Mouse (Mus musculus): ENCODE measurements around the gene Lrrc8e.
"Not testable (repeated sequence)": the region's sequence is repeated elsewhere in the genome, so short reads cannot be mapped to it uniquely, and the experiment has no call there.

Gene Lrrc8e

DNA sequence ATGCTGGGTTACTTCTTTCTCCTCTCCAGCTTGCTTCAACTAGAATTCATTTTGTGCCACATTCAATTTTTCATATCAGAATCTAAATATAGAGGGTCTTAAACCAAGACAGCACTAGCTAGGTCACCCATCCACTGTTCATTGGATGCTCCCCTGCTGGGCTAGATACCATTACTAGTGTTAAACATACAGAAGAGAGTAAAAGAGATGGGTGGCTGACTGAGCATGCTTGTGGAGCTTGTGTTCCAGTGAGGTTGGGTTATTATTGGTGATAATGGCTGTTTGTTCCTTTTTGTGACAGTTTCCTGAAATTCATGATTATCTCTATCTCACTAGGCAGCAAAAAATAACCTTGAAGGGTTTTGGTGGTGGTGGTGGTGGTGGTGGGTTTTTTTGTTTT lies 4.6 kb upstream of the Lrrc8e start:
- DNase-seq, result no peak

DNA sequence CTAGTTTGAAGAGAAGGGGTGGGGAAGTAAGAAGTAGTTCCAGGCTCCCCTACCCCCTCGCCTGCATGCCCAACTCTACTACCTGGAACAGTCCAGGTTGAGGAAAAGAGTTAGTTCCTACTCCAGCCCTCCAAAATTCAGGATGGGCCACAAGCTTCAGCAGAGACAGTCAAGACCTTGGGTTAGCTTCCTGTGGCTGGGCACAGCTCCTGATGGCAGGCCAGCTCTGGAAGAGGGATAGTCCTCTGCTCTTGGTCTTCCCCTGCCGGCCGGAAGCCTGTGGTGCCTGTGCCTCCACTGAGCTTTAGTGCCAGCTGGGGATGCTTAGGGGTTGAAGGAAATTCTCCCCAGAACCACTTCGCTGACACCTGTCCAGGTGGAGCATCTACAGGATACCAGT lies 304 bp upstream of the Lrrc8e start:
- no peak for DNase-seq

DNA sequence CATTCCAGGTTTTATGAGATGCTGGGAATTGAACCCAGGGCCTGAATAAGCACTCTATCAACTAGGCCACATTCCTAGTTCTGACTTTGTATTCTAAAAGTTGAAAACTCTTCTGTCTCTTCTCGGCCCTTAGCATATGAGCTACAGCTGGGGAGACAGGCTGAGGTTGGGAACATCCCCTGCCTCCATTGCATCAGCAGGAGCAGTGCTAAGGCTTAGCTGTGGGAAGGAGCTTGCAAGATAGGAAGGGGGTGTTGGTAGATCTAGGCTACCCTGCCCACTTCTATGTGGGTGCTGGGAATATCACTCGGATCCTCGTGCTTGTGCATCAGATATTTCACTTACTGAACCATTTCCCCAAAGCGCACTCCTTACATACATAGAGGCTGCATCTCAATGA lies 1.3 kb downstream of the Lrrc8e start:
- DNase-seq, result no peak

DNA sequence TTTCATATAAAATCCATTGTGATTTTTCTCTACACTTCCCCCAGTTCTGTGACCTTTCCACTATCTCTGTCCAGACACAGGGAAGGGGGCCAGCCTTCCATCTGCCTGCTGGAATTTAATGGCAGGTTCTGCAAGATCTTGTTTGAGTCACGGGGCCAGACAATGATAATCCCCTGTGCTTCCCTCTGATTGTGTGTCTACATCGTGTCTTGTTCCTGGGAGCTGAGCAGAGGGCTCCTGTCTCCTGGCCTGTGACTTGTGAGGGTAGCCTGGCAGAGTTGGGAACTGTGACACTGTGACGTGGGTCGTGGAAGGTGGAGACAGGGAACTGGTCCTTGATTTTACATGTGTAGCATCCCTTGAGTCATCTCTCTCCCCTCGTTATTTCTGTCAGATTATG lies 3.2 kb downstream of the Lrrc8e start:
- no peak for DNase-seq

DNA sequence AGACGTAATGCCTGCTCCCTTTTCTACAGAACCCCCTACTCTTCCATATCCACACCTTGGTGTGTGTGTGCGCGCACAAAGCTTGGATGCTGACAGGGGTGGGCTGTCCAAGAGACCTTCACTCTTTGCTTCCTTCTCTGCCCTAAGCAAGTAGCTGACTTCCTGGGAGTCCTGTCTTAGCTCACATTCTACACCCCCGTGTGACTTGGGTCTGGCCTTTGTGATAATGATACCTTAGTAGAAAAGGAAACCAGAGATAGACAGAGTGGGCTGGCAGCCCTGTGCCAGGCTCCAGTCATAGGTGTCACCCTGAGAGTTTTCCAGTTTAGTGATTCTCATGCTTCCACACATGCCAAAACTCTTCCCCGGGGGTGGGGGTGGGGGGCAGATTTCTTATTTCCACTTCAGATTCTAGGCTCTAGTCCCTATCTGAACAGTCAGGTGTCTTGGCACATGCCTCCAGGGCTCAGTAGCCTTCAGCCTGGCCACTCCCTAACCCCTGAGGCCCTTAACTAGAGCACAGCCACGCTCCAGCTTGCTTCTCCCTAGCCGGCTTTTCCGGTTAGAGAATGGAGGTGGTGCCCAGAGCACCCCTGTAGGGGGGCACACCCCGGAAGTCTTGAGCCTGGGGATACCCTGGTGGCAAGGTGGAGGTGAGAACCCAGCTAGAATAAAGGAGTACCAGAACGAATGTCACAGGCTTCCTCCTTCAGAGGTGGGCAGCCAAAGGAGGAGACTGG lies 4.2 kb downstream of the Lrrc8e start:
- no peak for DNase-seq

DNA sequence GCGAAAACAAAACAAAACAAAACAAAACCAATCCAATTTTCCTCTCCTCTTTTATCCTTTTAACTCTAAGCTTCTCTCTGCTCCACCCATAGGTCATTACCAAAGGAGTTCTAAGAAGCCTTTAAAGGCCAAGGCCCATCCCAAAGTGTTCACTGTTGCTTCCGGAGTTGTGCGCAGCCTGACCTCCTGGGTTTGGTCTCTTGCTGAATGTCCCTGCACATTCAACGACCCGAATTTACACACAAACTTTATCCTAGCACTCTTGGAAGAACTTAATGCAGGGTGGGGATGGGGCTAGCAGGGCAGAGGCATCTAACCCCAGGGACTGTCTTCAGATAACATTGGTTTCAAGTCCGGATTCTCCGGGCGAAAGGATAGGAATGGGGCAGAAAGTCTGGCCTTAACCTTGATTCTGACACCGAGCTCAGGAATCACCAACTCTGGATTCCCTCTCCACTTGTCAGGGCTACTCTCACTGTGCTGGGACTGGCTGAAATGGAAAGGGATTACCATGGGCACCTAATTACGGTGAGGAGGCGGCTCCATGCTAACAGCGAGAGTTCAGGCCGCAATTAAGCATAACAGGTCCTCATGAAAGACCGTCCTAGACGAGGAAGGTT lies 11.3 kb downstream of the Lrrc8e start:
- peak; percentile 65 for DNase-seq

DNA sequence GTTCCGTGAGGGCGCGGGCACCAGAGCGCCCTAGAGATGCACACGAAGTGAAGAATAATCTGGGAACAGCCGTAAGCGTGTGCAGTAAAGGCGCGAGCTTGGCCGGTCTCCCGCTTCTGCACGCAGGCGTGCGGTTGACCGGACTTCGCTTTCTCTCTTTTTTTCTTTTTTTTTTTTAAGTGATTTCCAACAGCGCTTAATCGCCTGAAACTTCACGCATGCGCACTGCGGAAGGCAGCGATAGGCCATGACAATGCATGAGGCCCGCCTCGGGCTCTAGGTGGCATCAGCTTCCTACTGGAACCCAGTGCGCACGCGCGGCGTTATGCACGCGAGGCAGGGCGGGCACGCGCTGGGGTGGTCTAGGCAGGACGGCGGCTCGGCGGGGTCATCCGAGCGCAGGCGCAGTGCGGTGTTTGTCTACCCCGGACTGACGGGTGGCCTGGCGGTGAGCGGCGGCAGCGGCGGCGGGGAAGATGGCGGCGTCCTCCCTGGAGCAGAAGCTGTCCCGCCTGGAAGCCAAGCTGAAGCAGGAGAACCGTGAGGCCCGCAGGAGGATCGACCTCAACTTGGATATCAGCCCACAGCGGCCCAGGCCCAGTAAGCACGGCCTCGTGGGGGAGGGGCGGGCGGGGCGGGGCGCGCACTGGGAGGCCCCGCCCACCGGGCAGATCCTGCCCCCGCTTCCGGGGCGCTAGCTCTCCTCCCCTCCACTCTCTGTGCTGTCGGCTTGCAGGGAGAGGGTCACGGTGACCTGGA lies 12.0 kb downstream of the Lrrc8e start, which contains the start of the genes Map2k7 and Gm49320:
TSS of gene Map2k7 (plus strand) at position 307 of the 759 bp plus-strand sequence.
TSS of gene Gm49320 (plus strand) at position 432 of the 759 bp plus-strand sequence.
- peak; percentile 100 for DNase-seq

DNA sequence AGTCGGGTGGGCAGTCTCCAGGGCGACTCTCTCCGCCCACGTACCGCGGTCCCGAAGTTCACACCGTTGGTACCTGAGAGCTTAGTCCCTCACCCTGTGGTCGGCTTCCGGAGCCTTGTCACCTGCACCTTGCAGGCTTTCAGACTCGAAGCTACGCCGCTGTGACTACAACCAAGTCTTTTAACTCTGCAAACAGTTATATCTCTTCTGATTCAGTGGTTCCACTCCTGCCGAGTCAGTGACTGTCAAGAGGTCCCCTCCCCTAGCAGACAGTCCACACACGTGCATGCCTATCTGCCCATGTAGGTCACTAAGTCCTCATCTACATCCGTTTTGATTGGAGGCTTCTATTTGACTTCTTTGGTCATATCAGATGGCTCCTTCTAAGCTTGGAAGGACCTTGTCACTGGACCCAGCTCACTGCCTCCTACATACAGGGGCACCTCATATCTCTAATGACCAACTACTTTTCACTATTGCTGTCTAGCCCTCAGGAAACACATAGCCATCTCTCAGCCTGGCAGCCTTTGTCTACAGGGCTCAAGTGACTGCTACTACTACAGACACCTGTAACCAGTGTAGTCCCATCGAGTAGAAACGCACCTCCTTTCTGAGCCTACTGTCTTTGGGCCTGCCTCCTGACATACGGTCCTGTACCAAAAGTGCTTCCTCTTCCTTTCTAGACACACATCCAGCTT lies 12.7 kb downstream of the Lrrc8e start:
- no peak for DNase-seq

DNA sequence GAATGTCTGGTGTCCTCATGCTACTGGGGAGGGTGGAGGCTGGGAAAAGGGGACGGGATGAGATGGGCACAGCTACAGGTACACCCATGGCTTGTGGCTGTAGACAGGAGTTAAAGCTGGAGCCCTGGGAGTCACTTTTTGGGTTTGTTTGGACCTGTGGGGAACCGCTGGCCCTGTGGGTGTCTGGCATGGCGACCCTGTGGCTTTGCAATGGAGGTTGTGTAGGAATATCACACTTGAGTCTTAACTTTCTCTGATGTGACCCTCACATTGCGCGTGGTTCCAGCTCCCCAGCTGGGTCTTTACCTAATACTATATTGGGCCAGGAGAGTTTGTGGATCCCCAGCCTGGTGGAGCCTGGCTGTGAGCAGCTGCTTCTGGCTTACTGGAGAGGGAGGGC lies 18.4 kb downstream of the Lrrc8e start:
- no peak for DNase-seq

DNA sequence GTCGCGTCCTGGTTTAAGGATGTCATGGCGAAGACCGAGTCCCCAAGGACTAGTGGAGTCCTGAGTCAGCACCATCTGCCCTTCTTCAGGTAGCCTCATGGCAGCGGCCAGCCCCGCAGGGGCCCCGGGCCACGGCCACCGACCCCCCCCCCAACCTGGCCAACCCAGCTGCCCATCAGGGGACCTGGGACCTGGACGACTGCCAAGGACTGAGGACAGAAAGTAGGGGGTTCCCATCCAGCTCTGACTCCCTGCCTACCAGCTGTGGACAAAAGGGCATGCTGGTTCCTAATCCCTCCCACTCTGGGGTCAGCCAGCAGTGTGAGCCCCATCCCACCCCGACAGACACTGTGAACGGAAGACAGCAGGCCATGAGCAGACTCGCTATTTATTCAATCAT lies 19.1 kb downstream of the Lrrc8e start:
- DNase-seq, result no peak

DNA sequence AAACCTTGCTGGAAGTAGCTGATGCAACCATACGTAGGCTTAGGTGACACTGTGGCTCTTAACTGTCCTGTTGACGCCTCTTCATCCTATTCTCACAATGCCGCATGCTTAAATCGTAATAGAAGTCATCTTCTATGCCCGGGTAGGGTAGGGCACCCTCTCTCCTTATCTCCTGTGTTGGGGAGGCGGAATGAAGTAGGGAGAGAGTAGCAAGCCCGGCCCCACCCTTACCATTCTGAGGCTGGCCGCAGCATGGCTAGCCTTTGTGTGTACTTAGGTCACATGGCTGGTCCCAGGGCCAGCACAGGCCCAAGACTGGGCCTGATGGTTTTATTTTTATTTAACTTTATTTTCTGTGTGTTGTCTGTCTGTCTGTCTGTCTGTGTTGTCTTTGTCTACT lies 20.6 kb downstream of the Lrrc8e start:
- DNase-seq, result no peak

DNA sequence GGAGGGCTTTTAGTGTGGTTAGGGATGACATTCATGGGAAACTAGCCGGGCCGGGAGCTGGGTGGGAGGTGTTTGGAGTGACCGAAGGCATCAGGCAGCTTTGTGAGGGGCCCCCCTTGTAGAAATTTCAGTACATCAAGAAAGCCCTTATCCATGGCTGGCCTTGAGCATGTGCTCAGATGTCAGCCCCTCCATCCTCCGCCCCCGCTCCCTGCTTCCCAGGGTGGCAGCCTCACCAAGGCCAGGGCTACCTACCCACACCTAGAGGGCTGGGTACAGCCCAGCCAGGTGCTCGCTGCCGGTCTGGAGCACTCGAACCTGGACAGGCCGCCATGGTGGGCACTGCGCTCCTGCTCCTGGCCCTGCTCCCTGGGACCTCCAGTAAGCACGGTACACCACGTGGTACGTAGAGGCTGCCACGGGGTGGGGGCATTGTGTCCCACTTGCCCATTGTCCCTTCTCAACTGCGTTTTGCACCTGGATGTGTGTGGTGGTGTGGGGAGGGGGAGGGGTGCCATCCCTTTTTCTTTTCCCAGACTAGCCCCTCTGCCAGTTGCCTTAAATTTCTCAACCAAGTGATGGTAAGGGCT lies 21.4 kb downstream of the Lrrc8e start, which contains the start of gene Tgfbr3l:
TSS of gene Tgfbr3l (plus strand) at position 264 of the 590 bp plus-strand sequence.
- DNase-seq, result no peak

DNA sequence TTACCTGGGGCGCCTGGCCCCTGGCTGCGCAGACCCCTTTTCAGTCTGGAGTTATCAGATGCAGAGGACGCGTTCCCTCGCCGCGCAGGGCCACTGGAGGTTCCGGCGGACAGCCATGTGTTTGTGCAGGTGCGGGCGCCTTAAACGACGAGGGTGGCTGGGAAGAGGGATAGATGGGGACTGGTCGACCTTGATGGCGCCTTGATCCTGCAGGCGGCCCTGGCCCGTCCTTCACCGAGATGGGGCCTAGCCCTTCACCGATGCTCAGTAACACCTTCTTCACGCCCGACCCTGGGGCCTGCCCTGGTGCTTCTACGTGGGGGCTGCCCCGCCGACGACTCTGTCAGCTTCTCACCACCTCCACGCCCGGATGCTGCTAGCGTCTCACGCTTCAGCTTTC lies 22.6 kb downstream of the Lrrc8e start:
- DNase-seq, result no peak

DNA sequence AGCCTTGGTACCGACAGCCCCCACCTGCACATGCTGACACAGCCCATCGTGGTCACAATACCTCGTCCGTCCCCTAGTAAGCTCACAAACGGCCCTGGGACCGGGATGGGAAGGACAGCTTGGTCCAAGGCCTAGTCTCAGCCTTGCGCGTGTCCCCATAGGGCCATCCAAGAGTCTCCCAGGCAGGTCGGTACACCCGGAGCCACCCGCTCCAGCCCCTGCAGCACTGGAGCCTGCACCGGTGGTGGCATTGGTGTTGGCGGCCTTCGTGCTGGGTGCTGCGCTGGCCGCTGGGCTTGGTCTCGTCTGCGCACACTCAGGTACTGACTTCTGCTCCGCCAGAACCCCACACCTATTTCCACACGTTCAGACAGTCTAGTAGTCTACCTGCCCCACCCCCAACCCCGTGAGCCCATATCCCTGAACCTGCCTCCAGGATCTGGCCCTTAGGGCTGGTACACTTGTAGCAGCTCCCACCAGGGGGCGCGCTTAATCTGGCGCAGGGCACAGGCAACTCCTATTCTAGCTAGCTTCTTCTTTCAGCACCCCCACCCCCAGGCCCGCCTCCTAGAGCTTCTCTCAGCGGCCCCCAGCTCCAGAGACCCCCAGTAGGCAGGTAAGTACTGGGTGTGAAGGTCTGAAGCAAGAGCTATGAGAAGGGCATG lies 23.8 kb downstream of the Lrrc8e start:
- peak; percentile 85 for DNase-seq

DNA sequence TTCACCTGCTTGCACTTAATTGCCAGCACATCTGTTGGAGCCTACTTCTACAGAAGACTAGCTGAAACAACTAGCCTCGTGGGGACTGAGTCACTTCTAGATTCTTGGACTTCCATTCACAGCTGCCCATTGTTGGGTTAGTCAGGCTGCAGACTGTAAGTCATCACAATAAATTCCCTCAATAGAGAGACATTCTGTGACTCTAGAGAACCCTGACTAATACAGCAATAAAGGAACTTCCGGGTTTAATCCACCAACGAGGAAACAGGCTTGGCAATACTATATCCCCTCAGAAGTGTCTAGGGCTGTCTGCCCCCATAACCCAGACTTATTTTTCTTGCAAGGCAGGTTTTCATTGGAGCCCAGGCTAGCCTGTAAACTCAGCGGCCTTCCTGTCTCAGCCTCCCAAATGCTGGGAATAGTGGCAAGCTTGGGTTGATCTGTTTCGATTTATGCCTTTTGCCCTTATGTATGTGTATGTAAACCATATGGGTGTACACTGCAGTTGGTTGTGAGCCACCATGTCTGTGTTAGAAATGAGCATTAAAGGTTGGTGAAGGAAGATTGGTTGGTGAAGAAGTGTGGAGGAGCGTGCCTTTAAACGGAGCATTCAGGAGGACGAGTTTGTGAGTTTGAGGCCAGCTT lies 25.6 kb downstream of the Lrrc8e start:
- DNase-seq, result no peak

DNA sequence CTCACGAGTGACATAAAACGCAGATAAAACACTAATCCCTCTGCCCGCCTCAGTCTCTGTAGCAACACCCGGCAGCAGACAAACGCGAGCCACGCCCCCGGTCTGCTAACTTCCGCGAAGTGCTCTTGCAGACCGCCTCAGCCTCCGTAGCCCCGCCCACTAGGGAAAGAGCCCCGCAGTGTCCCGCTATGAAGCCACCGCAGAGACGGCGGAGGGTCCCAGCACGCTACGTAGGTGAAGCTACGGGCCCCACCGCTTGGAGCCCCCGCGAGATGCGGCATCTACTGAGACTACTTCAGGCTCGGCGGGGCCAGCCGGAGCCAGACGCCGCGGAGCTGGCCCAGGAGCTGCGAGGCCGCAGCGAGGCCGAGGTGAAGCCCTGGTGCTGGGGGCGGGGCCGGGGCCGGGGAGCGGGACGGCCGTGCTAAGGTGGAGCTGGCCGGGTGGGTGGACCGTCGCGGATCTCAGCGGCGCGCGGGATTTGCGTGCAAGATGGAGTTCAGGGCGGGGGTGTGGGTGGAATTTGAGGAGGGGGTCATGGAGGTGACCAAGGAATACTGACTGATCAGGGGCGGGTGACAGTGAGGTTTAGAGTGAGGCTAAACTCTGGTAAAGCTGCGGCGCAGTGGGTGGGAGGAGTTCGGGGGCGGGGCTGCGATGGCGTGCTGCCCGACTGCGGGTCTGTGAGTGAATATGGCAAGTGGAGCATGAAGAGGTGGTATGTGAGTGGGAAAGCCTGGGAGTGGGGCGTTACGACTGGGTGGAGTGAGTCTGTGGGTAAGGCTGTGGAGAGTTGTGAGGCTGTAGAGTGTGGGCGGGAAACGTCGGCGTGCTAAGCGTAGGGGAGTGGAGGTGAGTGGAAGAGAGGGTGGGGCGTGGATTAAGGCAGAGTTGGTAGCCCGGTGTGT lies 26.6 kb downstream of the Lrrc8e start, which contains the start of gene Snapc2:
TSS of gene Snapc2 (plus strand) at position 147 of the 908 bp plus-strand sequence.
- DNase-seq, result peak; percentile 97

DNA sequence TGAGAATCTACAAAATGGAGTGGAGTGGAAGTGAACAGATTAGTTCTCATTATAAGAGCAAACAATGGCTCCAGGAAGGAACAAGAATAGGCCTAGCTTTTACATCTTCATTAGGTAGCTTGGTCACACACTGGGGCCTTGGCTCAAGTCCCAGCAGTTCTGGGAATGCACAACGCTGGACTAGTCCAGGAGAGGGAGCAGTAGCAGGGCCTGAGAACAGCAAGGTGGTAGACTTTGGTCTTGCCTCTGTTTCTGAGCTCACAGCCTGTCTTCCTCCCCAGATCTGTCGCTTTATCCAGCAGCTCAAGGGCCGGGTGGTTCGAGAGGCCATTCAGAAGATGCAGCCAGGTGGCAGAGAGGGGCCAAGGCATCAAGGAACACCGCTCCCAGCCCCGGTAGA lies 27.4 kb downstream of the Lrrc8e start:
- peak; percentile 88 for DNase-seq

DNA sequence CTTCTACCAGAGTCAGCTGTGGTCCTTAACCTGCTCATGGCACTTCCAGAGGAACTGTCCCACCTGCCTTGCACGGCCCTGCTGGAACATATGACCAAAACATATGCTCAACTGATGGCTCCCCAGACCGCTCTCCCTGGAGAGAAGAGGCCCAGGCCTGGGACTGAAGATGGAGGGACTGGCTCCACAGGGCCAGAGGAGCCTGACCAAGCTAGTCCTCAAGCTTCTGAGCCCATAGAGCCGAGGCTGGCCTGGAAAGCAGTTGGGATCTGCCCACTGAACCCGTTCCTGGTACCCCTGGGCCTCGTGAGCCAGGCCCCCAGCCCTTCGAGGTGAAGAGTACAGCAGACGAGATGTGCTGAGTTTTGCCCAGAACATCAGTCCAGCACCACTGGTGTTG lies 28.8 kb downstream of the Lrrc8e start:
- not testable (repeated sequence) for DNase-seq

DNA sequence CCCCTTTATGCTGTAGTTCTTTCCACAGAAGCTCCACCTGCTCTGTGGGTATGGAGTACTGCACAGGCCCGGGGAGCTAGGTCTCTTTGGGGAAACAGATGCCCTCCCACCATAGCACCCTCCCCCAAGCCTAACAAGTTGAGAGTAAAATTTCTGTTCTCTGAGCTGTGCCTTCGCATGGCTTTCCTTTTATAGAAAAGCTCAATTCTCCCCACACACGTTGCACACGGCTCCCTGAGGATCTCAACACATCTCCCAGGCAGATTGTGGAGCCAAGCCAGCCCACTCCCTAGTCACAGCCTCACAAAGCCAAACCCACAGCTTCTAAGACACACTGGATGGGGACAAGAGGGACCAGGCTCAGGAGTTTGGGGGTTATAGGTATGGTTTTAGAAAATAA lies 30.3 kb downstream of the Lrrc8e start:
- no peak for DNase-seq

DNA sequence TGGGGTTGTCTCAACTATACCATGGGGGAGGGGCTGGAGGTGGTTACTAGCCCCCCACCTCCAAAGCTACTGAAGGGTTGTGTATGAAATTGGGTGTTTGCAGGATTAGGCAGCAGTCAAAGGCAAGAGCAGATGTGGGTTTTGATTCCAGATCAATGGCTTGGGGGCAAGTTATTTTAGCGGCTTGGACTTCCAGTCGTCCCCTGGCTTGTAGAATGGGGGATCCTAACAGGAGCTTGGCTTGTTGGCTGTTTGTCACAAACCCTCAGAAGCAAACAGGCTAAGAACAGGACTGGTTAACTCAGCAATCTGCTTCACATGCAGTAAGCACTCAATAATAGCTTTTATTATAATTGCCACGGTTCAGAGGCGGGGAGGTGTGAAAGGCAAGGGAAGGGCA lies 30.7 kb downstream of the Lrrc8e start:
- DNase-seq, result no peak

All from kidney, adult 9 months (tissue).